Comparison of ENCODE assay signal across 4 mouse cellular contexts in the genomic region with DNA sequence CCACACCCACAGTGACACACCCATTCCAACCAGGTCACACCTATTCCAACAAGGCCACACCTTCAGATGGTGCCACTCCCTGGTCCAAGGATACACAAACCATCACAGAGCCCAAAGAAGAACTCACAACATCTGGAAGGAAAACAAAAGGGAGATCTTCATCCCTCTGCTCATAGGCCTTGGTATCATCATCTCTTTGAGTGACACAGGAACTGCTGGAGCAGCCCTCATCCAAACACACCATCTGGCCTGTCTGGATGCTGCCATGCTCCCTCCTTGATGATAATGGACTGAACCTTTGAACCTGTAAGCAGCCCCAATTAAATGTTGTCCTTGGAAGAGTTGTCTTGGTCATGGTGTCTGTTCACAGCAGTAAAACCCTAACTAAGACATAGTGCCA. TPM values are rescaled to one million over a fixed set of nuclear protein-coding genes. Genes with fewer than 3 reads are reported as not detected.
DNase-seq lines count a peak whose midpoint lies in the region; ATAC-seq and TF ChIP-seq lines count a peak whose summit lies in the region.
"Not testable (repeated sequence)": the region's sequence is repeated elsewhere in the genome, so short reads cannot be mapped to it uniquely, and the experiment has no call there.

No protein-coding gene starts in this region.

- intact Hi-C loops in left cerebral cortex, adult 2 months (cut with DNase I), result loop anchor here (5.0 kb wide), 2 partner anchors 73 to 133 kb away; partner anchors contain the start of gene Col19a1

- peak overlapping the region; percentile 81 for H3K27ac ChIP-seq in layer of hippocampus, adult 2 months
- peak overlapping the region; percentile 63; the same call in 1 of the 2 replicates for H3K27ac ChIP-seq in left cerebral cortex, adult 2 months
- not testable (repeated sequence) for H3K27ac ChIP-seq in midbrain, embryonic 11.5 days (ENCODE audit: low read depth, low read length)

- H3K9ac ChIP-seq in midbrain, embryonic 11.5 days (ENCODE audit: low read length), result not testable (repeated sequence)

- TF ChIP-seq CTCF in layer of hippocampus, adult 2 months (conservative IDR thresholded peaks at IDR 0.05); left cerebral cortex, adult 2 months (IDR thresholded peaks at IDR 0.05): not testable (repeated sequence)

- not testable (repeated sequence) for H3K4me2 ChIP-seq in midbrain, embryonic 11.5 days

- not testable (repeated sequence) for H3K36me3 ChIP-seq in midbrain, embryonic 11.5 days (ENCODE audit: control insufficient read depth, insufficient read depth, low read length)

- not testable (repeated sequence) for ATAC-seq in midbrain, embryonic 11.5 days (ENCODE audit: low FRiP score)

- peak; percentile 62 for DNase-seq in heart, adult 11 months
- DNase-seq in layer of hippocampus, adult 2 months (ENCODE audit: low spot score in 2 of 2); left cerebral cortex, adult 2 months (ENCODE audit: extremely low spot score in 1 of 2, low spot score in 2 of 2): not testable (repeated sequence)
- DNase-seq in midbrain, embryonic 11.5 days (ENCODE audit: low spot score, missing footprints), result peak; percentile 54

- H3K27me3 ChIP-seq in midbrain, embryonic 11.5 days (ENCODE audit: control insufficient read depth, insufficient read depth, low read length), result not testable (repeated sequence)

- H3K4me1 ChIP-seq in midbrain, embryonic 11.5 days (ENCODE audit: control insufficient read depth, insufficient read depth, low read length), result not testable (repeated sequence)

- H3K9me3 ChIP-seq in midbrain, embryonic 11.5 days (ENCODE audit: control insufficient read depth, low read length), result not testable (repeated sequence)

- H3K4me3 ChIP-seq in layer of hippocampus, adult 2 months; left cerebral cortex, adult 2 months; midbrain, embryonic 11.5 days (ENCODE audit: low read depth, low read length): not testable (repeated sequence)

RNA-seq across cellular contexts. Expression of gene Lmbrd1, which starts 17.8 kb away (rescaled TPM):
- 100 to 1,000 TPM; 101 to 102 TPM for total RNA-seq in layer of hippocampus, adult 2 months (2021)
- 100 to 1,000 TPM; 132 to 136 TPM for total RNA-seq in left cerebral cortex, adult 2 months (2021)
- polyA plus RNA-seq in midbrain, embryonic 11.5 days (2014; fragmentation: Nextera tagmentation; extraction: Ambion mirVana), result 29.0 and 30.6 TPM in 2 replicates
